In genomic region chr17:10493124-10493523, GRCm38 (mm10) we compare ENCODE assay signal across 8 mouse cellular contexts.
DNase-seq lines count a peak whose midpoint lies in the region; ATAC-seq lines count a peak whose summit lies in the region.

No protein-coding gene starts in this region.

- DNase-seq in layer of hippocampus, adult 18-20 months (ENCODE audit: low spot score in 2 of 2): peak; percentile 22 to 61
- DNase-seq in layer of hippocampus, adult 9-10 months (ENCODE audit: low spot score): no peak
- peak; percentile 74 for DNase-seq in adrenal gland, postnatal 14 days
- peak; percentile 53 for DNase-seq in gastrocnemius, postnatal 14 days
- peak; percentile 52 for DNase-seq in kidney, adult 9 months
- DNase-seq in lung, postnatal 36 days: peak; percentile 59
- no peak for DNase-seq in urinary bladder, postnatal 10 days (ENCODE audit: low spot score)

- no peak for ATAC-seq in monocyte, adult 5-6 weeks (replicated peaks; ENCODE audit: insufficient number of reproducible peaks, low FRiP score, low TSS enrichment, poor library complexity, severe bottlenecking)

- intact Hi-C loops in gastrocnemius, postnatal 14 days (cut with DNase I; ENCODE audit: low total_unique reads): loop anchor here (10.0 kb wide), 2 partner anchors 158 to 738 kb away; no protein-coding TSS in a partner anchor

Comparison
In these comparisons a context has a peak if more than half of its experiments do, and no peak if none do; other contexts are left out.
1. DNase-seq: peak in layer of hippocampus, adult 18-20 months (2 of 2), adrenal gland, postnatal 14 days (single experiment), gastrocnemius, postnatal 14 days (single experiment), kidney, adult 9 months (single experiment) and lung, postnatal 36 days (single experiment); none in layer of hippocampus, adult 9-10 months (single experiment) and urinary bladder, postnatal 10 days (single experiment).